Mouse (Mus musculus): ENCODE results near the gene Dner. TPM values are rescaled to one million over a fixed set of nuclear protein-coding genes. Genes with fewer than 3 reads are reported as not detected.
A peak's percentile ranks its signal among the peaks of the same experiment; 100 is the strongest.

Dner gene
- polyA plus RNA-seq, 1 experiment from 2014 or later, result 287 TPM

DNA sequence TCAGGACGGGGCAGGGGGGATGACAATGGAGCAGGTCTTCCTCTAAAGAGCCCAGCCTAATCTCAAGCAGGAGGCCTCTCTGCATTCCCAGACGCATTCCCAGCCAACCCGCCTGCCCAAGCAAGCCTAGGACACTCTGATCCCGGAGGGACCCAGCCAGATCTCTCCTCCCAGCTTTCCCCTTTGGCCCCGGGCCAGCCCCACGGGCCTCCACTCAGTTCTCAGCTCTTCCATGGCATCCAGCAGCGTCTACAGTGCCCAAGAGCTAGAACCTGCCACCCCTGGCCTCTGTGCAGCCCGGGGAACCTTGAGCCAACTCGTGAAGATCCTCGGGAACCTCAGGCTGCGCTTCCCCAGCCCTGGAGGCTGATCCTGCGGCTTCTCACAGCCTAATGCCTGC, 291.1 kb downstream of the Dner start:
- H3K36me3 ChIP-seq, result peaks cover 5% of the 10 kb centered on the region
- H3K4me1 ChIP-seq (replicated peaks), result peaks cover 3% of the 10 kb centered on the region; the same call in 1 of the 2 replicates
- H3K9ac ChIP-seq, result no peak overlapping the region
- no peak overlapping the region for H3K4me3 ChIP-seq
- H3K9me3 ChIP-seq, result no peaks in the 10 kb centered on the region
- H3K27me3 ChIP-seq, result no peaks in the 10 kb centered on the region
- no peak for ATAC-seq (ENCODE audit: low FRiP score)
- H3K4me2 ChIP-seq, result no peak overlapping the region
- H3K27ac ChIP-seq, result no peak overlapping the region
- WGBS, result 60% methylated on average over 12 of the region's 12 CpGs

DNA sequence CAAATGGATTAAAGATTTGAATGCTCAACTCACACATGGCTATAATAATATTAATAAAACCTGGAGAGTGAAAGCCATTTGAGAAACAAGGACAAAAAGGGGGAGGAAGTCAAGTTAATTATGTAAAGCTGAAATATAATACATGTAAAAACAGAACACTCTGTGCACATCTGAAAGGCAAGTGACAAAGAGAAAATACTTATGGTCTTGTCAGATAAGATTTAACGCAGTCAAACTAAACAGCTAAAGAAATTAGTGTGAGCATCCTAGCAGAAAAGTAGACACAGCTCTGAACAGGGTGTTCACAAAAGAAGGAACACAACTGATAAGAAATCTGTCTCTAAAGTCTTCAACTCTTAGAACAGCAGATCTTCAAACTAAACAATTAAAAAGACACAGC, 293.9 kb downstream of the Dner start:
- H3K4me3 ChIP-seq, result no peak overlapping the region

DNA sequence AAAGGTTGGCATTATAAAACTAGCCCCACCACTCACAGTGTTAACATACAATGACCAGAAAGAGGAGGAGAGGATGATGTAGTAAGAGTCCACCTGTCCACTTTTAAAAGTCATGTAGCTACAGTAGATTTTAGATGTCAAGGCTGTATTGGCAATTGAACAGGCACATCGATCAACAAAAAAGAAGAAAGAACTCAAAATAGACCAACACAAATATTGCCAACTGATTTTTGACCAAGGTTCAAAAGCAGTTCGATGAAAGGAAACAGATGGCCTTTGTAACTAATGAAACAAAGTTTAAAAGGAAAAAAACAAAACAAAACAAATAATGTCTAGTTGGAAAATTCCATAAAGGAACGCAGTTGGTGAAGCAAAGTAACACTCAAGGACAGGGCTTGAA, 296.4 kb downstream of the Dner start:
- Histone ChIP-seq H3K4me3 (no peak overlapping the region), H3K27me3 (no peaks in the 10 kb centered on the region), H3K4me1 (replicated peaks) (no peaks in the 10 kb centered on the region), H3K36me3 (peaks cover 8% of the 10 kb centered on the region), H3K4me2 (no peak overlapping the region), H3K27ac (no peak overlapping the region), H3K9me3 (no peaks in the 10 kb centered on the region), H3K9ac (no peak overlapping the region)
- 86% methylated on average over 3 of the region's 3 CpGs for WGBS
- ATAC-seq (ENCODE audit: low FRiP score), result no peak

More for the DNA sequence above, 293.9 kb downstream of the Dner start:
- ATAC-seq (ENCODE audit: low FRiP score), result no peak
- H3K27ac ChIP-seq, result no peak overlapping the region
- H3K36me3 ChIP-seq, result peaks cover 5% of the 10 kb centered on the region
- H3K9me3 ChIP-seq, result no peaks in the 10 kb centered on the region
- WGBS, result 93% methylated on average over 1 of the region's 1 CpGs
- H3K9ac ChIP-seq, result no peak overlapping the region
- peaks cover 3% of the 10 kb centered on the region; the same call in 1 of the 2 replicates for H3K4me1 ChIP-seq (replicated peaks)
- no peak overlapping the region for H3K4me2 ChIP-seq
- no peaks in the 10 kb centered on the region for H3K27me3 ChIP-seq

DNA sequence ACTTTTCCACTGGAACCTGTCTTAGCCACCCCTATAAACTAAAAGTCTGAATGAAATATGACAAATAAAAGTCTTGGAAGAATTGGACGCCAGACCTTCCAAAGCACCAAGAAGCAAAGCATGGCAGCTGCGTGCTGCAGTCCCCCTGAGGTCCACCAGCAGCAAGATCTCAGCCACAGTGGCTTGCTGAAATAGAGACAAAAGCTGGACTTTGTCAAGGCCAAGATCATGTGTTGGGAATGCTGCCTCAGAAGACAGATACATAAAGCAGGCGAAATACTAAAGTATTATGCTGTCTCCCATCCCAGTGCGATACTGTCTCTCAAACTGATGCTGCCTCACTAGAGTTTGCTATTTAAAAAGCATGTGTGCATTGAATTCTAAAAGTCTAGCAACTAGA, 296.9 kb downstream of the Dner start:
- H3K4me1 ChIP-seq (replicated peaks), result no peaks in the 10 kb centered on the region
- peaks cover 13% of the 10 kb centered on the region for H3K36me3 ChIP-seq
- H3K4me2 ChIP-seq, result no peak overlapping the region
- no peak for ATAC-seq (ENCODE audit: low FRiP score)
- H3K27me3 ChIP-seq, result no peaks in the 10 kb centered on the region
- H3K9me3 ChIP-seq, result no peaks in the 10 kb centered on the region
- H3K9ac ChIP-seq, result no peak overlapping the region
- 92% methylated on average over 4 of the region's 4 CpGs for WGBS
- H3K4me3 ChIP-seq, result no peak overlapping the region
- H3K27ac ChIP-seq, result no peak overlapping the region

DNA sequence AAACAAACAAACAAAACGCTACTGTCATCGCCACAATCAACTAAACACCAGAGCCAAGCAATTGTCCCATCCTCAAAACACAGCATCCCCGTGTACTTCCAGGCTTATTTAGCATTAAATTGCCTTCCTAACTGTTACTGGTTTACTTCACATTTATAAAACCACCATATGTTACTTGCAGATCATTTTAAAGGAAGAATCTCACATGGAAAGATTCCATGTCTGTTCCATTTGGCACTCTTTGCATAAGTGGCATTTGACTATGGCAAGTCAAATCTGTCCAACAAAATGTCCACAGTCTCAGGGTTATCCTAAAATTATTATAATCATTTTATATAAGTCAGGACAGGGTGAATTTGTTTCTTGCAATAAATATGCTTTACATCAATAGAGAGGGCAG, 299.2 kb downstream of the Dner start:
- H3K36me3 ChIP-seq, result peaks cover 16% of the 10 kb centered on the region
- H3K27me3 ChIP-seq, result no peaks in the 10 kb centered on the region
- ATAC-seq (ENCODE audit: low FRiP score), result no peak
- H3K9ac ChIP-seq, result no peak overlapping the region
- no peaks in the 10 kb centered on the region for H3K4me1 ChIP-seq (replicated peaks)
- no peak overlapping the region for H3K27ac ChIP-seq
- H3K9me3 ChIP-seq, result no peaks in the 10 kb centered on the region
- WGBS, result 77% methylated on average over 3 of the region's 3 CpGs
- no peak overlapping the region for H3K4me3 ChIP-seq
- no peak overlapping the region for H3K4me2 ChIP-seq

DNA sequence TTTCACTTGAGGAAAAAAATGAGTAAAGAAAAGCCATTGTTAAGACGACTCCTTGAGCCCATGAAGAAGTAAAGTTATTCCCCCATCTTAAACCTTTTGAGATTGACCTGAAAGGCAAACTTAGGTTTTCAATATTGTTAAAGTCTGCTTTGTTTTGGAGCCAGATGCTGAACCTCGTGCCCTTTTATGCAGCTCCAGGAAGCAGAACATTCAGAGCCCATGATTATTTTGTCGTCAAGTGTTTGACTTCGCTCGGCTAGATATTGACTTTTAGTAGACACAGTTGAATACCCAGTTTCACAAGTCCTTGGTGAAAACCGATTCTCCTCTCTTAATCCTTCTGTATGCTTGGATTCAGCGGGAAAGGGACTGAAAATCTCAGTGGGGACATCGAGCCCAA, 300.1 kb downstream of the Dner start:
- Histone ChIP-seq H3K4me3 (no peak overlapping the region), H3K9ac (no peak overlapping the region), H3K27me3 (no peaks in the 10 kb centered on the region), H3K4me1 (replicated peaks) (no peaks in the 10 kb centered on the region), H3K36me3 (peaks cover 20% of the 10 kb centered on the region), H3K4me2 (no peak overlapping the region), H3K27ac (no peak overlapping the region), H3K9me3 (no peaks in the 10 kb centered on the region)
- ATAC-seq (ENCODE audit: low FRiP score), result no peak
- WGBS, result 84% methylated on average over 8 of the region's 8 CpGs

DNA sequence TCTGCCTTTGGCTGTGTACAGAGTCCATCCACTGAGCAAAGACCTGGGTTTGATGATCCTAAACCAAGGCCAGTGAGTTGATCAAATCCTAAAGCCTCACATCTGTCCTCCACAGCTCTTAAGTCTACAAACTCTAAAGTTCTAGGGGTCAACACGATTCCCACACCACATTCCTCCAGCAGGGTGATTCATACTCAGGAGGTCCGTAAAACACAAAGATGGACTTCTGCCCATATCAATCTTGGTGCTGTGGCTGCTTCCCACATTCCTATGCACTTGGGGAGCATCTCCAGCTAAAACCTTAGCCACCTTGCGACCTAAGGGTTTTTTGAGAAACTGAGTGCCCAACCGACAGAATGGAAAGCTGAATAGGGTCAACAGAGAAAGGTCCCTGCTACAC, 305.1 kb downstream of the Dner start:
- no peak for ATAC-seq (ENCODE audit: low FRiP score)
- H3K9me3 ChIP-seq, result no peaks in the 10 kb centered on the region
- no peak overlapping the region for H3K9ac ChIP-seq
- 94% methylated on average over 4 of the region's 4 CpGs for WGBS
- peaks cover 18% of the 10 kb centered on the region for H3K4me1 ChIP-seq (replicated peaks)
- H3K4me3 ChIP-seq, result no peak overlapping the region
- H3K27ac ChIP-seq, result no peak overlapping the region
- no peak overlapping the region for H3K4me2 ChIP-seq
- H3K36me3 ChIP-seq, result peaks cover 27% of the 10 kb centered on the region
- no peaks in the 10 kb centered on the region for H3K27me3 ChIP-seq

DNA sequence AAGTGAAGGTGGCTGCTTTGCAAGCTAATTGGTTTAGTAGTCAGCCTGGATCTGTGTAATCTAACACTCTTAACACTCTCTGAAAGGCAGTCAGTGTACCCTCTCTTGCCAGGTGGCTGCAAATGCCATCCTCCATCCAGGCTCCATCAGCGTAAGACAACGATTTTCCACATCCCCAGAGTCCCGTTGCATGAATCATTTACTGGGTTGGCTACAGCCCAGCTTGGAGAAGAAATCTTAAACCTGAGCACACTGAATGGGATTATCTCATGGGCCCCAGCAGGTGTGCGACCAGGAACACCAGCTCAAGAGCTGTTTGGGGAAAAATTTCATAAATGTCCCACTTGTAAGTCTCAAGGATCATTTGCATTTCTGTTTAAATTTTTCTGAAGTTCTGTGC, 308.4 kb downstream of the Dner start:
- Histone ChIP-seq H3K9me3 (no peaks in the 10 kb centered on the region), H3K4me1 (replicated peaks) (peaks cover 19% of the 10 kb centered on the region), H3K4me3 (no peak overlapping the region), H3K27ac (peak overlapping the region; percentile 48; the same call in 1 of the 2 replicates), H3K27me3 (no peaks in the 10 kb centered on the region), H3K36me3 (peaks cover 24% of the 10 kb centered on the region), H3K4me2 (no peak overlapping the region), H3K9ac (no peak overlapping the region)
- WGBS, result 64% methylated on average over 4 of the region's 4 CpGs
- ATAC-seq (ENCODE audit: low FRiP score), result peak; percentile 57

DNA sequence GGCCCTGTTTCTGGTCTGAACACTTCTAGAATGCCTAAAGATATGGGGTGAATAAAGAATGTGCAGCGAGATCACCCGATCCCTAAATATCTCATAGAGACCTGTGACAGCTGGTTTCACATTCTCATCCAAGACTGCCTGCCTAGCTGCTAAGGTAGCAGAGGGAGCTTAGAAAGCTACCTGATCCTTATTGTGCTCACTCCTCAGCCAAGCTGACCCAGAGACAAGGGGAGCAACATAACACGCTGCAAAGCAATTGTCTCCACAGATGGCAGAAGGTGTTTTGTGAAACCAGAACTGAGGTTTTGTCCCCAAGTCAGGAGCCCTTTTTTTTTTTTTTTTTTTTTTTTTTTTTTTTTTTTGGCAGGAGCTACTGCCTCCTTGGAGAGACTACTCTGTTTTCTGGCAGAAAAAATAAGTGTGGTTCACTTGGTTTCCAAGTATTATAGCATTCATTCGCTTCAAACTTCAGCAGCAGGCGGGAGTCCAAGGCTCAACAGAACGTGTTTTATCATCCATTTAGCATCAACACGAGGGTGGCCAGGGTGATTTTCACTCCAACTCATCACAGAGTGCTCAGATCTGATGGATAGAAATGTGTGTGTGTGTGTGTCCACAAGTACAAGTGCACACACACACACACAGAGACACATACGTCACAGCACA, 309.4 kb downstream of the Dner start:
- H3K9ac ChIP-seq, result no peak overlapping the region
- no peak overlapping the region for H3K4me3 ChIP-seq
- no peaks in the 10 kb centered on the region for H3K27me3 ChIP-seq
- no peak overlapping the region for H3K4me2 ChIP-seq
- H3K4me1 ChIP-seq (replicated peaks), result peaks cover 19% of the 10 kb centered on the region
- H3K27ac ChIP-seq, result peak overlapping the region; percentile 48
- ATAC-seq (ENCODE audit: low FRiP score), result no peak
- whole genome bisulfite sequencing, result 82% methylated on average over 8 of the region's 8 CpGs
- H3K9me3 ChIP-seq, result no peaks in the 10 kb centered on the region
- peaks cover 30% of the 10 kb centered on the region for H3K36me3 ChIP-seq

DNA sequence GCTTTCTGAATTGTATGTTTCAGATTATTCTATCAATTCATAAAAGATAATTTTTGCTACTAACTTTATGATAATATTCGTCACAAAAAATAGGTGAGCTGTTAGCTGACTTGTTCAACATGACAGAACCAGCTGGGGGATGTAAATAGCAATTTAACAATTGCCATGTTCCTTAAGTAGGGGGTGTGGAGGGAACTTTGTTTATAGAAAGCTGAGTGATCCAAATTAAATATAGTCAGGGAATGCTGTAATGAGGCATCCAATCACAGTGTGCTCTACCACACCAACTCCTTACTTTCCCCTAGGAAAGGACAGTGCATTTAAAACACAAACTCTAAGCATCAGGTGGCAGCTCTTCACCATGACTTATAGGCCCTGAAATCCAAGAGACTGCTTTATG, 313.3 kb downstream of the Dner start:
- no peak for ATAC-seq (ENCODE audit: low FRiP score)
- Histone ChIP-seq H3K27ac (no peak overlapping the region), H3K27me3 (no peaks in the 10 kb centered on the region), H3K36me3 (peaks cover 40% of the 10 kb centered on the region), H3K4me2 (no peak overlapping the region), H3K9ac (no peak overlapping the region), H3K4me3 (no peak overlapping the region), H3K9me3 (no peaks in the 10 kb centered on the region), H3K4me1 (replicated peaks) (peaks cover 16% of the 10 kb centered on the region)
- WGBS, result 89% methylated on average over 1 of the region's 1 CpGs

DNA sequence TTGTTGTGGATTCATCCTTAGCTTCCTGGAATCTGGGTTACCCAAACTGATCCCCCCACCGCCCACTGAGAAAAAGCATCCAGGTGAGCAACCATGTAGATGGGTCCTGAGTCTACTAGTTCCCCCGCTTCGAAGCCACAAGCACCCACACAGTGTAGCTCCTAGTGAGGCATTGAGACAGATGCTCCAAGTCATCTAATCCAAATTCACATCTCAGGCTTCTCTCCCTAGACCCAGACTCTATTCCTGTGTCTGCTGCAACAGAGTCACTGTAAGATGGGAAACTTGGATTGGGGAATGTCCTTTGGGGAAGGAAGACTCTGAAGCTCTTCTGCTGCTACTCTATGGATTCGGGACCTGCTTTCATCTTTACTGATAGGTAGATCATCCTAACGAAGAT, 314.0 kb downstream of the Dner start:
- Histone ChIP-seq H3K9ac (no peak overlapping the region), H3K9me3 (no peaks in the 10 kb centered on the region), H3K4me2 (no peak overlapping the region), H3K36me3 (peaks cover 40% of the 10 kb centered on the region), H3K4me1 (replicated peaks) (peaks cover 11% of the 10 kb centered on the region), H3K27me3 (no peaks in the 10 kb centered on the region), H3K27ac (no peak overlapping the region), H3K4me3 (no peak overlapping the region)
- ATAC-seq (ENCODE audit: low FRiP score), result no peak
- 96% methylated on average over 5 of the region's 5 CpGs for WGBS

DNA sequence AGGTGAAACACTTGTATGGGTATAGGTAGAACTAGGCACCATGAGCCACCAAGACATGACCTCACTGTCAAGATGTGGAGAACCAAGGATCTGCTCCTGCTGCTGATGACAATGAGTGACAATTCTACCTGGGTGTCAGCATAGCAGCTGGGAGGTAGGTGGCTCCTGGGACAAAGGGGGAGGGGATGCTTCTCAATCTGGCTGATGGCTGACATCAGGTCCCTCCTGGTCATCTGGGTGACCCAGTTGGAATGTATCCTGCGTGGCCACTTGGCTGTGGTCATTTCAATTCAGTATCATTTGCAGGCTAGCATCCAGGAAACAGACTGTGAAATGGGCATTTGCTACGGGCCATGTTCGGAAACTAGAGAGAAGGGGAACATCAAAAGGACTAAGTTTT, 315.1 kb downstream of the Dner start:
- 84% methylated on average over 3 of the region's 3 CpGs for WGBS
- Histone ChIP-seq H3K9me3 (no peaks in the 10 kb centered on the region), H3K9ac (no peak overlapping the region), H3K4me1 (replicated peaks) (no peaks in the 10 kb centered on the region; the same call in 1 of the 2 replicates), H3K27me3 (no peaks in the 10 kb centered on the region), H3K4me2 (no peak overlapping the region), H3K27ac (no peak overlapping the region), H3K36me3 (peaks cover 40% of the 10 kb centered on the region), H3K4me3 (no peak overlapping the region)
- ATAC-seq (ENCODE audit: low FRiP score), result no peak

DNA sequence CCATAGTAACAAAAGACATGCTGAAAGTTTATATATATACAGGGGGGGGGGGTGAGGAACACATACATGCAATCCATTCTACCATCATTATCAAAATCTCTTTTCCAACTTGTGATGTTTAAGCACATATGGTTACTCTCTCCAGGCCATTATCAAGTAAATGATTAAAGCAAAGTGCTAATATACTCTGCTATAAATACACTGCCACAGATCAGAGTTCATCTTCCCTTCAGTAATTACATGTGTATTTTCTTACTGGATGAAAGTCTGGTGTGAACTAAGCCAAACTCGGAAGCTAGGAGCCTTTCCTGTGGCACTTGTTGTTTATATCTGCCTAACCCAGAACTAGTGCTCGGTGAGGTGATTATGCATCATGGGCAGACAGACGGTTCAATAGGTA, 328.3 kb downstream of the Dner start:
- Histone ChIP-seq H3K9ac (no peak overlapping the region), H3K4me3 (no peak overlapping the region), H3K36me3 (peaks cover 3% of the 10 kb centered on the region; the same call in 1 of the 2 replicates), H3K27ac (no peak overlapping the region), H3K27me3 (no peaks in the 10 kb centered on the region), H3K9me3 (no peaks in the 10 kb centered on the region), H3K4me1 (replicated peaks) (peaks cover 2% of the 10 kb centered on the region; the same call in 1 of the 2 replicates), H3K4me2 (no peak overlapping the region)
- 86% methylated on average over 3 of the region's 3 CpGs for WGBS
- no peak for ATAC-seq (ENCODE audit: low FRiP score)
